Mouse (Mus musculus) liver, adult 2 months (tissue): ENCODE measurements at regions not wholly inside any gene's neighbourhood (a gene's known extent, or its start where the extent isn't known, plus 50 kb on each side); places are given as distances from the start of the nearest gene placed in this dataset.

Source experiments
- DNase-seq: peaks from one replicate; pipeline ENCODE4 v3.0.0-alpha.2; 2011; ENCODE audit warnings: low read depth, low spot score; ENCODE audit errors: extremely low read depth
- H3K27ac ChIP-seq: fragments of 200-500 bp; replicated peaks from 2 replicates; pipeline ENCODE4 v1.5.1; 2012; ENCODE audit warnings: low read depth, mild to moderate bottlenecking, control low read depth, inconsistent platforms, low read length; ENCODE audit not compliant: insufficient read depth
- H3K27me3 ChIP-seq: fragments of 200-500 bp; 2 replicates; pipeline ENCODE4 v1.6.1; 2012; ENCODE audit warnings: mild to moderate bottlenecking, moderate library complexity, low read length, inconsistent platforms; ENCODE audit not compliant: control insufficient read depth, insufficient read depth
- H3K36me3 ChIP-seq: fragments of 200-500 bp; 2 replicates; pipeline ENCODE4 v1.6.1; 2012; ENCODE audit warnings: low read length, inconsistent platforms; ENCODE audit not compliant: control insufficient read depth, insufficient read depth
- H3K4me1 ChIP-seq: fragments of 200-500 bp; 2 replicates; pipeline ENCODE4 v1.6.1; 2011; ENCODE audit warnings: low read length; ENCODE audit not compliant: control insufficient read depth, insufficient read depth
- H3K4me3 ChIP-seq: fragments of 200-500 bp; 2 replicates; pipeline ENCODE4 v1.5.1; 2011; ENCODE audit warnings: low read depth, mild to moderate bottlenecking, control low read depth, low read length, moderate library complexity; ENCODE audit not compliant: insufficient read depth
- H3K79me2 ChIP-seq: fragments of 200-500 bp; 2 replicates; pipeline ENCODE4 v1.6.1; 2012; ENCODE audit warnings: inconsistent platforms, mild to moderate bottlenecking, low read length, moderate library complexity; ENCODE audit not compliant: control insufficient read depth, insufficient read depth
- H3K9ac ChIP-seq: fragments of 200-500 bp; 2 replicates; pipeline ENCODE4 v1.6.1; 2012; ENCODE audit warnings: low read depth, mild to moderate bottlenecking, control low read depth, inconsistent platforms, low read length
- CTCF ChIP-seq: fragments of 200-500 bp; IDR thresholded peaks from 2 replicates; pipeline ENCODE4 v1.5.1; 2011; ENCODE audit warnings: low read depth, low read length, control low read depth
- POLR2A ChIP-seq: fragments of 200-500 bp; IDR thresholded peaks from 2 replicates; pipeline ENCODE4 v1.6.1; 2011; ENCODE audit warnings: low read length, control low read depth; ENCODE audit not compliant: insufficient read depth; ENCODE audit errors: extremely low read depth
- WGBS: fragments of 180-500 bp; shearing (Covaris S2); methylation state at CpG from one replicate; pipeline ENCODE4 v1.1.7; 2018; 5-methylcytosine and 5-hydroxymethylcytosine counted together

- WGBS = 79% methylated on average over 2 of the region's 2 CpGs
- DNase-seq = no peak
- H3K27me3 ChIP-seq = no peaks in the 10 kb centered on the region
- no peak overlapping the region for H3K9ac ChIP-seq
- H3K36me3 ChIP-seq = no peaks in the 10 kb centered on the region
- TF ChIP-seq CTCF (no peak), POLR2A (no peak)
- H3K4me3 ChIP-seq = no peak overlapping the region
- H3K79me2 ChIP-seq = no peaks in the 10 kb centered on the region
- H3K27ac ChIP-seq = no peak overlapping the region
- H3K4me1 ChIP-seq = no peaks in the 10 kb centered on the region
These were observed 285.6 kb downstream of the Kcns3 start for GRCm38 (mm10) chr12:10865294-10865693.

- TF ChIP-seq POLR2A (no peak), CTCF (no peak)
- H3K4me1 ChIP-seq = no peaks in the 10 kb centered on the region
- no peak overlapping the region for H3K4me3 ChIP-seq
- H3K79me2 ChIP-seq = no peaks in the 10 kb centered on the region
- WGBS = 93% methylated on average over 2 of the region's 2 CpGs
- H3K36me3 ChIP-seq = no peaks in the 10 kb centered on the region
- H3K27me3 ChIP-seq = no peaks in the 10 kb centered on the region
- DNase-seq = no peak
- H3K27ac ChIP-seq = no peak overlapping the region
- no peak overlapping the region for H3K9ac ChIP-seq
These were observed 330.5 kb downstream of the Kcns3 start for GRCm38 (mm10) chr12:10820335-10820734.

DNA sequence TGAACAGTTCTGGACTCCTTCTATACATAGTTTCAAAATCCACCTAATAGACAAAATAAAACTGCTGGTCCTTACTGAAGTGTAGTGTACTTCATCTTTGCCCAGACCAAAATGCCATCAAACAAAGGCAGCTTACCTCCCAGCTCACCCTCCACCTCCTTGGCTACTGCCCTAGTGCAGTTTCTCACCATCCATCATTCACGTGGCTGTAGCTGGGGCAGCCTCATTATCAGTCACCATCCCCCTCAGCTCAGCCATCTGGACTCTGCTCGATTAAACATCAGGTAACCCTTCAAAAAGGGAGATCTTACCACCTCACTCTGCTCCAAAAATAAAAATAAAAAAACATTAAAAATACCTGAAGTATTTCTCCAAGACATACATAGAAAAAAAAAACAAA, 332.8 kb downstream of the Kcns3 start:
- Histone ChIP-seq H3K4me3 (no peak overlapping the region), H3K9ac (no peak overlapping the region), H3K4me1 (no peaks in the 10 kb centered on the region), H3K79me2 (no peaks in the 10 kb centered on the region), H3K36me3 (no peaks in the 10 kb centered on the region), H3K27ac (no peak overlapping the region), H3K27me3 (no peaks in the 10 kb centered on the region)
- TF ChIP-seq CTCF (no peak), POLR2A (no peak)
- 19% methylated on average over 2 of the region's 2 CpGs for WGBS
- peak; percentile 60 for DNase-seq

DNA sequence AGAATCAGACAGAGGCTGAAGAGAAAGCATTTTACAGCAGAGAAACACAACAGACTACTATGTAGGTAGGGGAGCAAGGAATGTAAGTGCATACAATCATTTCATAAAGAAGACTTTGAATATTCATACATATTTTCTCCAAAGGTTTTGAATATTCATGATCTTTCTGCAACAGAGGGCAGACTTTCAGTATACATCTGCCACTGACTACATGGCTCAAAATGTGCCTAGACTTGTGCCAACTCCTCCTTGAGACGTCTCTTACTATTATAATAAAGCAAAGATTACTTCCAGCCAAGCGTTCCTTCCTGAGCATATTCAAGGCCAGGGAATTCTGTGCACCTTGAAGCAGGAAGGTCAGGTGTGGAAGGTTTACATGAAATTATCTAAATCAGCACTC, 333.3 kb downstream of the Kcns3 start:
- TF ChIP-seq POLR2A (no peak), CTCF (no peak)
- no peak for DNase-seq
- no peak overlapping the region for H3K9ac ChIP-seq
- no peak overlapping the region for H3K4me3 ChIP-seq
- WGBS = 77% methylated on average over 2 of the region's 2 CpGs
- H3K36me3 ChIP-seq = no peaks in the 10 kb centered on the region
- H3K27me3 ChIP-seq = no peaks in the 10 kb centered on the region
- H3K4me1 ChIP-seq = no peaks in the 10 kb centered on the region
- H3K27ac ChIP-seq = no peak overlapping the region
- no peaks in the 10 kb centered on the region for H3K79me2 ChIP-seq

DNA sequence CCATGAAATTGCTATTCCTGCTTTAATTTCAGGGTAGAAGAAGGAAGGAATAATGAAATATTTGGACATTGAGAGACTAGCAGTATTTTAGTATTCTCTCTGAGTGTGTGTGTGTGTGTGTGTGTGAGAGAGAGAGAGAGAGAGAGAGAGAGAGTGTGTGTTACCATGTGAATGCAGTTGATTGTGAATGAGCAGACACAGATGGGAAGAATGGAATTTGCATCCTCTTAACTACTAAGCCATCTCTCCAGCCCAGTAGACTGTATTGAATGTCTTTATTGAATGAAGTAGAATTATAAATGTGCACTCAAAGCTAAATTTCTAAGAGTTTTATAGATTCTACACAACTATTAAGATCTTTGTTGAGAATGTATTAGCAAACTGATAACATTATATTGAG, 340.3 kb downstream of the Kcns3 start:
- Histone ChIP-seq H3K4me1 (no peaks in the 10 kb centered on the region), H3K9ac (no peak overlapping the region), H3K27me3 (no peaks in the 10 kb centered on the region), H3K27ac (no peak overlapping the region), H3K79me2 (no peaks in the 10 kb centered on the region), H3K4me3 (no peak overlapping the region), H3K36me3 (no peaks in the 10 kb centered on the region)
- TF ChIP-seq POLR2A (no peak), CTCF (no peak)
- no peak for DNase-seq

- TF ChIP-seq POLR2A = no peak
- TF ChIP-seq CTCF = no peak
- no peak for DNase-seq
- Histone ChIP-seq H3K9ac (no peak overlapping the region), H3K27ac (no peak overlapping the region), H3K4me1 (no peaks in the 10 kb centered on the region), H3K36me3 (no peaks in the 10 kb centered on the region), H3K4me3 (no peak overlapping the region), H3K27me3 (no peaks in the 10 kb centered on the region), H3K79me2 (no peaks in the 10 kb centered on the region)
- WGBS = 35% methylated on average over 2 of the region's 2 CpGs
These were observed 346.4 kb downstream of the Kcns3 start for GRCm38 (mm10) chr12:10804491-10804890.
